Mouse (Mus musculus) G1E (cell line): ENCODE results near the gene Cyp17a1.

Experiments used
- CTCF ChIP-seq: IDR thresholded peaks from 2 replicates; pipeline ENCODE4 v1.5.1; 2012; ENCODE audit warnings: low read depth, low read length, inconsistent platforms, mixed read lengths
- GATA1 ChIP-seq: IDR thresholded peaks from 2 replicates; pipeline ENCODE4 v1.6.1; 2012; ENCODE audit warnings: borderline replicate concordance, low read length, inconsistent platforms, mixed read lengths

DNA sequence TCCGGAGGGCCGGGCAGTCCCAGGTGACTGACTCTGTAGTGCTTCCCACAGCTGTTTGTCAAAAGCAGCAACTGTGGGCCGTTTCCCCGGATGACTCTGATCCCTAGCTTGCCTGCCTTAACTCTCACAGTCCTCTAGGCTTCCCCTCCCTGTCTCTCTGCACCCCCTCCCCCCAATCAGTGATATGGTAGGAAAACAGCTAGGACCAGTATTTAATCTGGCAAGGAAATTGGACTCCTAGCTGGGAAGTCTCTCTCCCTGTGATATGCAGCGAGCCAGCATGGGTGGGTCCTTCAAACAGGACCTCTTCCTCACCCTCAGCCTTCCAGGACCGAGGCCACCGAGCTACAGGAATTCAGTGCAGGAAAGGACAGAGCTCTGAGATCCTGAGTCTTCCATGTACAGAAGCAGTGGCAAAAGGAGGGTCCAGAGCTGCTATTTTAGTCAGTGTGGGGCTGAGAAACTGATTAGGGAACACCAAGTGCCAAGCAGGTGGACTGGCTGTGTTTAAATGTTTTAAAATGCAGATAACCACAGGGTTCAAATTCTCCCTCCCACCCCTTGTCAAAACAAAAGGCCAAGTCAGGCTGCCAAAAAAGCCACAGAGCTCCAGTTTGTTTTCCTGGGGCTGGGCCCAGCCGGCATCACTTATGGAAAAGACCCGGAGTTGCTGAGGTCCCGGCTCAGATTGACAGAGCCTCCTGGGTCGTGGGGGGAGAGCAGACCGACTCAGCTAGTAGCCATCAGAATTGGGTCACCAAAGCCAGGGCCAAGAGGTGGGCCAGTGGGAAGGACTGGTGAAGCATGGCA is 28.0 kb downstream of the Cyp17a1 start:
- TF ChIP-seq CTCF (no peak), GATA1 (no peak)
